Mouse (Mus musculus): ENCODE measurements around the gene Wnt9b. TPM values are rescaled to one million over a fixed set of nuclear protein-coding genes. Genes with fewer than 3 reads are reported as not detected.
A peak's percentile ranks its signal among the peaks of the same experiment; 100 is the strongest.

Gene Wnt9b
- 0.34 and 0.56 TPM in 2 replicates for polyA plus RNA-seq (2012; rRNA removed)

DNA sequence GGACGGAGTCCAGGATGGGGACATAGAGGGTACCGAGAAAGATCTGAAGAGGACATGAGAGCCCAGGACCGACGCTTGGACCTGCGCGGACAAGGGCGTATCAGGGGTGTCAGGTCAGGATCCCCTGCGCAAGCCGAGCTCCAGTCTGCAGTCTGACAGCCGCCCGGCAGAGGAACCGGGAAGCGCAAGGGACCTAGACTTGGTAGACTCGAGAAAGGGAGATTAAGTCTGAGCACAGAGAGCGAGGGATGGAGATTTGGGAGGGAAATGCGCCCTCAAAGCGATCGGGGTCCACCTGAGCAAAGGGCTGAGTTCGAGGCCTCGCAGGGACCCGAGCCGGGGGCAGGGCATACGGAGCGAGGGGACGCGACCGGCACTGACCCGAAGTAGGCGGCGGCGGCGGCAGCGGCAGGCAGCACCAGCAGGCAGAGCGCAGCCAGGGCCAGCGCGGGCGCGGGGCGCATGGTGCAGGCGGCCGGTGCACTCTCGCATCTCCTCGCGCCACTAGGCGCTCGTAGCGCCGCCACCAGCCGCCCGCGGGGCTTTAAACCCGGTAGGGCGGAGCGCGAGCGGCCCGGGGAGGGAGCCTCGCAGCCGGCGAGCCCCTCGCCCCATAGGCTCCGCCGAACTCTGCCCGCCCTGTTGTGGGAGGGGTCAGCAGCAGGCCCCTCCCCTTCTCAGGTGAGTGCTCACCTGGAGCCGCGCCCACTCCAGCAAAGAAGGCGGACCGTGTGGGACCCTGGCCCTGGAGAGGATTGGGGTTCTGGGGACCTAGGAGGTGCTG is at the start of gene Wnt9b:
Wnt9b (minus strand) TSS at position 516 of the 784 bp plus-strand sequence.
- peak; percentile 39 for DNase-seq (ENCODE audit: low read depth)
- no peak for TF ChIP-seq POLR2A (IDR thresholded peaks at IDR 0.05; ENCODE audit: borderline replicate concordance, extremely low read depth, insufficient read depth, insufficient read length, poor library complexity, severe bottlenecking)
- no peak for TF ChIP-seq CTCF (IDR thresholded peaks at IDR 0.05; ENCODE audit: borderline replicate concordance, extremely low read depth, insufficient read depth, insufficient read length)

DNA sequence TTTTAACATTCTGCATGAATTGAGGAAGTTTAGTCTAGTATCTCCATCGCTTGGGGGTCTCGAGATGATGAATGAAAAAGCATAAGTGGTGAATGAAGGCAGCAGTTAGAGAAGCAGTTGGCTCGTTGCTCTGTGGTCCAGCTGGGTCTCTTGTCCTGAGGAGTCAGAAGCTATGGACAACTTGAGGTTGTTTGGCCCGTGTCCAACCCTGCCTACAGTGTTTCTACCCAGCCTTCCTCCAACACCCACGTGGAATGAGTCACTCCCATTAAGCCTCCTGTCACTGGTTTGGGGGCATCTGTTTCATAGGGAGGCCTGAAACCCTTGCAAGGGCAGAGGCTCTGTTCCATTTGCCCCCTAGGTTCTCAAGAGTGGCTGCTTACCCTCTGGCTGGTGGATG is 40.3 kb upstream of the Wnt9b start:
- TF ChIP-seq CTCF (IDR thresholded peaks at IDR 0.05; ENCODE audit: borderline replicate concordance, extremely low read depth, insufficient read depth, insufficient read length) (no peak), POLR2A (IDR thresholded peaks at IDR 0.05; ENCODE audit: borderline replicate concordance, extremely low read depth, insufficient read depth, insufficient read length, poor library complexity, severe bottlenecking) (no peak)
- DNase-seq (ENCODE audit: low read depth): no peak

DNA sequence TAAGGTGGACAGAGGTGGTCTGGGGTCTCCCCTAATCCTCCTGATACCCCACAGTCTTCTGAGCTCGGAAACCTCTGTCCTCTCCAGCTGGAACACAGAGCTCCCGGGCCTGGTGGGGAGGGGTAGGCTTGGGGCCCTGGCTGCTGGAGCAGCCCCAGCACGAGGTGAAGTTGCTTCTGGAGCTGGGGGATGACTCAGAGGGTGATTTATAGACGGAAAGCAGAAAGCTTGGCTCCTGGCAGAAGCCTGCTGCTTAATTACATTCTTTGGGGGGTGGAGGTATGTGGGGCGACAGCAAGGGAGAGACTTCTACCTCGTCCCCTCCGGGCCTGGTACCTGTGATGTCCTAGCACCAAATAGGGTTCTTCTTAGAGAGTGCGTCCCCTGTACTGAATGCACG is 30.5 kb upstream of the Wnt9b start:
- TF ChIP-seq CTCF (IDR thresholded peaks at IDR 0.05; ENCODE audit: borderline replicate concordance, extremely low read depth, insufficient read depth, insufficient read length) (no peak), POLR2A (IDR thresholded peaks at IDR 0.05; ENCODE audit: borderline replicate concordance, extremely low read depth, insufficient read depth, insufficient read length, poor library complexity, severe bottlenecking) (no peak)
- no peak for DNase-seq (ENCODE audit: low read depth)

DNA sequence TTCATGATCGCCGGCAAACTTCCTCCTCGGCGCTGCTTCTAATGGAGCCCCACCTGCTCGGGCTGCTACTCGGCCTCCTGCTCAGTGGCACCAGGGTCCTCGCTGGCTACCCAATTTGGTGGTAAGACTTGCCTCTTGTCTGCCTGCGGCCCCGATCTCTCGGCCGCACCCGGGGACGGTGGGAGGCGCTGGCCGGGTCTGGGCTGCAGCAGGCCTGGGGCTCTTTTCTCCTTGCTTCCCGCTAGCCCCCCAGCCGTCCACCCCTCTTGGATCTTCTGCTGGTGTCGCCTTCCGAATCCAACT is 24.6 kb upstream of the Wnt9b start:
- TF ChIP-seq POLR2A (IDR thresholded peaks at IDR 0.05; ENCODE audit: borderline replicate concordance, extremely low read depth, insufficient read depth, insufficient read length, poor library complexity, severe bottlenecking) (no peak), CTCF (IDR thresholded peaks at IDR 0.05; ENCODE audit: borderline replicate concordance, extremely low read depth, insufficient read depth, insufficient read length) (no peak)
- DNase-seq (ENCODE audit: low read depth): no peak

DNA sequence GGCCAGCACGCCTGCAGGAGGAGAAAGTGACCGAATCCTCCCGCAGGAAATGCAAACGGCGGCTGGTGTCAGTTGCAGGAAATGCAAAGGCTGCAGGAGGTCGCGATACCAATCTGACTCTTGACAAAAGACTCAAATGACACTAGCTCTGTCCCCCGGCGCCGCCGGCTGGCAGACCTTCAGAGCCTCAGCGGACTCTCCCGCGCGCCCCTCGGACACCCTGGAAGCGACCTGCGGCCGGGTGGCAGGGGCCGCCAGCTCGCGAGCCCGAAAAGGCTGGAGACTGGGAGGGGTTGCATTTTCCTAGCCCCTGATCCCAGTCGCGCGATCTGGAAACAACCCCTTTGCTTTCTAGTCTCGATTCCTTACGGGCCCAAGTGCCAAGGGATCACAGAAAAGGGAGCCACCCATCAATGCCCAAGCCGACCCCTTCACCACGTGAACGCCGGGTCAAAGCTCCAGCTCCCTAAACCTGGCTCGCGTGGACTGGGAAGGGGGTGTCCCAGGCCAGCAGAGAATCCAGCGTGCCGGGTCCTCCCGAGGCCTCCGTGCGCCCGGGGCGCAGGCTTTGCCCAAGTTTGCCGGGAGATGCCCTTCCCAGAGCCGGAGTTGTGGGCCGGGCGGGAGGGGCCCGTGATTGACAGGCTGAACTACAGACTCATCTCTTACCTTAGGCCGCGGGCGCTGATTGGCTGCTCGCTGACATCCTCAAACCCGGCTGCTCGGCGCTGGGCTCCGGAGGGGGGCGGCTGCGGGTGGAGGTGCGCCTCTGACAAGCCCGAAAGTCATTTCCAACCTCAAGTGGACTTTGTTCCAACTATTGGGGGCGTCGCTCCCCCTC is 24.0 kb upstream of the Wnt9b start, which contains the start of gene Wnt3:
Wnt3 (plus strand) TSS at position 764 of the 841 bp plus-strand sequence.
- DNase-seq (ENCODE audit: low read depth): peak; percentile 81
- TF ChIP-seq POLR2A (IDR thresholded peaks at IDR 0.05; ENCODE audit: borderline replicate concordance, extremely low read depth, insufficient read depth, insufficient read length, poor library complexity, severe bottlenecking): no peak
- TF ChIP-seq CTCF (IDR thresholded peaks at IDR 0.05; ENCODE audit: borderline replicate concordance, extremely low read depth, insufficient read depth, insufficient read length): no peak

DNA sequence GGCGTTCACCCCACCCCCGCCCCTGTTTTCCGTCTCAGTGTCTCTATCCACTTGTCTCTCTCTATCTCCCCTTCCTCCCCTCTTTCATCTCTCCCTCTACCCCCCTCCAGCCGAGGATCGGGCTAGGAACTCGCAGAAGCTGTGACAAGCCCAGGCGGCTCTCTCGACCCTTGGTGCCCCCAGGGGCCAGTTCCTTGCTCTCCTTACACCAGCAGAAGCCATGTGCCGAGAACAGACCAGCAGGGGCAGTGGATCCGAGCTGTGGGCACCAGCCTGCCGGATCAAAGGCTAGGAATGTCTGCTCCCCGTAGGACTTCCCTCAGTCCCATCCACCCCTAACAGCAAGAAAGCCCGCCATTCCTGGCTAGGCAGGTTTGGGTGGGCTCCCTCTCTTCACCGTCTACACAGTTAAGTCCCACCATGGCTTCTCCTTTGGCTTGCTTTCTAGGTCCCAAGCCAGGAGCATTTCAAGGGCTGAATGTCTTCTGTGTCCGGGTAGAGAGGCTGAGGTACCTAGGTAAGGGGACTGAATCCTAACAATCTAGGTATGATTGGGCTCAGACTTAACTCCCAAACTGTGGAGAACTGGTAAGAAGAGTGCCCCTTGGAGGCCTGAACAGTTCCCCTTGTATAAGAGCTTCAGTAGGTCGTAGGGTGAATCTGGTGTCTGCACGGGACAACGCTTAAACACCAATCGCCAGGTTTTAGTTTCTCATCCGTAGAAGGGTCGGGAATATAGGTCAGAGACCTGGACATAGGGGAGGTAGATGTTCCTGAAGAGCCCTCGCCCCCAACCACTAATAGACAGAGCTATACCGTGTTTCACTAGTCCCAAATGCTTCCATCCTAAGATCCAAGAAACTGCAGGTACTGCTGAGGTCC is 23.1 kb upstream of the Wnt9b start:
- no peak for TF ChIP-seq CTCF (IDR thresholded peaks at IDR 0.05; ENCODE audit: borderline replicate concordance, extremely low read depth, insufficient read depth, insufficient read length)
- no peak for TF ChIP-seq POLR2A (IDR thresholded peaks at IDR 0.05; ENCODE audit: borderline replicate concordance, extremely low read depth, insufficient read depth, insufficient read length, poor library complexity, severe bottlenecking)
- peak; percentile 9 for DNase-seq (ENCODE audit: low read depth)

DNA sequence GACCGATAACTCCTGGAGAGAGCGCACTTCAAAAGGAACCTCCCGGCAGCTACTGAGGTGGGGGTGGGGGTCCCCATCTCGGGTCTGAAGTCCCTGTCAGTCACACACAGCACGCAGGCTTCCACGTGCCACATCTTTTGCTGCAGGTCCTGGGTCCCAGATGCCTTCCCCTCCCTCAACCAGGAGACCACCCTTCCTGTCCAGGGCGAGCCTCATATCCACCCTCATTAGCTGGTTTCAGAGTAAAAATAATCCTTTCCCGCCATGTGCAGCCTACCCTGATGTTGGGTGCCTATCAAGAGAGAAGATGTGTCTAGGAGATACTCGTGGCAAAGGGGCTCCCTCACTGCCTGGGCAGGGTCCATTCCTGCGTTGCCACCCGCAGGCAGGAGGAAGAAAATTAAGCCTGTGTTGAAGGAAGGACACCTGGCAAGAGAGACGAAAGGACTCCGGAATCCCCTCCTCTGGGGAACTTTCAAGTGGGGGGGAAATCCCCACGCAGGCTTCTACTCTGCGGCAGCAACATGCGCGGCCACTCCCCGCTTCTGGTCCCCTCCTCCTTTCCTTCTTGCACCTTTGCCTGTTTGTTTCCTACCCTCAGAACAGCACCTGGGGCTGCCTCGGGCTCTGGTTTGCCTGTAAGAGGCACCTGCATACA is 21.7 kb upstream of the Wnt9b start:
- TF ChIP-seq POLR2A (IDR thresholded peaks at IDR 0.05; ENCODE audit: borderline replicate concordance, extremely low read depth, insufficient read depth, insufficient read length, poor library complexity, severe bottlenecking) (no peak), CTCF (IDR thresholded peaks at IDR 0.05; ENCODE audit: borderline replicate concordance, extremely low read depth, insufficient read depth, insufficient read length) (no peak)
- DNase-seq (ENCODE audit: low read depth): peak; percentile 12

DNA sequence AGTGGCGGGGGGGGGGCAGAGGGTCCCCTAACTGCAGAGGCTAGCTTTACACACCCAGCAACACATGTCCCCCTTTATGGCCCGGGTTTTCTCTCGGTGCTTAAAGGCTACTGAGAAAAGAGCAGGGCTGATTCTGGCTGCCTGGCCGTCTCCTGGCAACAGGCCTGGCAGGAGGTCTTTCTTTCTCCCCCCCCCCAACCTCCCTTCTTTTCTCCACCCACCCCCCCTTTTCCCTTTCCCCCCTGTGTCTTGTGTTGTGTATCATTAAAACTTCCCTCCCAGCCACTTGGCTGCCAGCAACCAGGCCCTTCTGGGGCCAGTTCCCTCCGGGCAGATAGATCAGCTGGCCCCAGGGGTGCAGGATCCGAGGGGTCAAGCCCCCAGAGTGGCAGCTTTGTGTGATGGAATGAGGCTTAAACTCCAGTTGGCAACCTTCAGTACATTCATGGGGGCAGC is 16.0 kb upstream of the Wnt9b start:
- peak; percentile 78 for DNase-seq (ENCODE audit: low read depth)
- TF ChIP-seq POLR2A (IDR thresholded peaks at IDR 0.05; ENCODE audit: borderline replicate concordance, extremely low read depth, insufficient read depth, insufficient read length, poor library complexity, severe bottlenecking) (no peak), CTCF (IDR thresholded peaks at IDR 0.05; ENCODE audit: borderline replicate concordance, extremely low read depth, insufficient read depth, insufficient read length) (no peak)

DNA sequence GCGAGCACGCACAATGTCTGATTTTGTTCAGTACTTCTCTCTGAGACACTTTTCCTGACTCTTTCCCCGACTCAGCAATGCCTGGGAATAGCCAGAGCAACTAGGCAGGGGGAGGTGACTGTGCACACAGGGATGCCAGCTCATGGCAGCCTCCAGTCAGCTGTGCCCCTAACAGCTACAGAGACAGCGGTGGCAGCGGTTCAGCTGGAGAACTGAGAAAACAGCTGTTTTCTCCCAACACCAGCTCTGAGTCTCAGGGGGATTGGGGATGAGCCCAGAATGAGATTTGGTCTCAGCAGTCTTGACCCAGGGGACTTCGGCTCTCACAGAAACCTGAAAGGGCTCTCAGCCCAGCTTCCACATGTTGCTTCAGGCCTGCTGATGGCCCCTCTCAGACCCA is 15.0 kb upstream of the Wnt9b start:
- TF ChIP-seq CTCF (IDR thresholded peaks at IDR 0.05; ENCODE audit: borderline replicate concordance, extremely low read depth, insufficient read depth, insufficient read length) (no peak), POLR2A (IDR thresholded peaks at IDR 0.05; ENCODE audit: borderline replicate concordance, extremely low read depth, insufficient read depth, insufficient read length, poor library complexity, severe bottlenecking) (no peak)
- no peak for DNase-seq (ENCODE audit: low read depth)

DNA sequence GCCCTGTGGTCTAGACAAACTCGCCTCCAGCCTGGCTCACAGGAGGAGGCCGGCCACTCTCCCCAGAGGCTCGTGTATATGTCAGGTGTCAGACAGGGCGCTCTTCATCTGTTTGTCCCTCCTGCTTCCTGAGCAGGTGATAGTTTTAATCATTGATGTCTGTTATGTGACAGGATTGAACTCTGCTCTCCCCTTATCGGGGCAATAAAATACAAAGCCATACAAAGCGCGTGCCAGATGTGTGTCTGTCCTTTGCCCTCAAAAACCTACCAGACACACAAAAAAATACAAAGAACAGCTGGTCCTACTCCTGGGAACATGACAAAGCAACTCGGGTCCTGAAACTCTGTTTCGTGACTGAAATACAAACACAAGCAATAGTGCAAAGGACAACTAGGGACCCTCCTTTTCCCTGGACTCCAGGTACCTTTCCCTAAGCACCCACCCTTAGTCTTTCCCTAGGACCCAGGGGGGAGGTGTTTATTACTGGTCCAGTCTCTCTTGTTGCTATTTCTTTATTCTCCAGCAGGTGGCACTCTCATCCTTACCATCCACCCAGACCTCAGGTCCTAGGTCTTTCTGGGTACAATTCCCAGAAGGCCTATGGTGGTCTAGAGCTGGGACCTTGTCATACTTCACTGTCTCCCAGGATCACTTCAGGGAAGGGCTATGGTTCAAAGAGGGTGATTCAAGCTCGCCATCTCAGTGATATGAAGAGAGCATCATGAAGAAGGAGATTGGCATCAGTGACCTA is 14.0 kb upstream of the Wnt9b start:
- DNase-seq (ENCODE audit: low read depth): peak; percentile 81
- TF ChIP-seq CTCF (IDR thresholded peaks at IDR 0.05; ENCODE audit: borderline replicate concordance, extremely low read depth, insufficient read depth, insufficient read length): peak; percentile 73; the same call in 1 of the 2 replicates
- no peak for TF ChIP-seq POLR2A (IDR thresholded peaks at IDR 0.05; ENCODE audit: borderline replicate concordance, extremely low read depth, insufficient read depth, insufficient read length, poor library complexity, severe bottlenecking)

Data from brain, embryonic 14.5 days (tissue).